Mouse (Mus musculus) cerebellum, adult 8-10 months (tissue): ENCODE results near the gene Tmco3.
"Not testable (repeated sequence)": the region's sequence is repeated elsewhere in the genome, so short reads cannot be mapped to it uniquely, and the experiment has no call there.

Source experiments
- DNase-seq: peaks from one replicate; pipeline ENCODE4 v3.0.0; 2022

The Tmco3 gene

DNA sequence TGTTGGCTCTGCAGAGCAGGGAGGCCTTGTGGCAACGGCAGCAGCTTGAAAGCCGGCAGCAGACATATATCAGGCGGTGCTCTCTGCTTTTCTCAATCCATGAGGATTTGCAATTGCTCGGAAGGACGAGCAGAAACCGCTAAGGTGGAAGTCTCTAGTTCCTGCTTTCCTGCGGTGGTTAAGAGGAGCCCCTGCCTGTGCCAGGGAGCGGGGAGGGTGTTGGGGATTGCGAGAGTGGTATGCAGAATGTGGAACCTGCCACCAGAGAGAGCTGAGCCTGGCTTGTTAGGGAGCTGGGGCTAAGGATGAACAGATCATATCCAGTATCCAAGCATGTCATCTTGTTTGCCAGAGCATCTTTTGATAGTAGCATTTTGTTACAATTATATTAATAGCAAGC lies 18.9 kb downstream of the Tmco3 start:
- no peak for DNase-seq

DNA sequence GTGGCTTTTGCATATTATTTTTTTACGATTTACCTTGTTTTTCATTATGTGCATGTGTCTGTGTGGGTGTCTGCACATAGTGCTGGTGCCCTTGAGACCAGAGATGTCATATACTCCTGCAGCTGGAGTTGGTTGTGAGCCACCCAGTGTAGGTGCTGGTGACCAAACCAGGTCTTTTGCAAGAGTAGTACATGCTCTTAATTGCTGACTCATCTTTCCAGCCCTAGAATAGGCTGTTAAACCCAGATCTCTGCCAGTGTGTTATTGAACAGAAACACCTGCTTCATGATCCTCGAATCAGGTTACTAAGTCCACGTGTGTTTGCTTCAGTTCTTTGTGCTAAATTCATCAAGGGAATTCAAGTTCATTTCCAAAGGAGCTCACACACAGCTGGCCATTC lies 26.9 kb downstream of the Tmco3 start:
- no peak for DNase-seq

DNA sequence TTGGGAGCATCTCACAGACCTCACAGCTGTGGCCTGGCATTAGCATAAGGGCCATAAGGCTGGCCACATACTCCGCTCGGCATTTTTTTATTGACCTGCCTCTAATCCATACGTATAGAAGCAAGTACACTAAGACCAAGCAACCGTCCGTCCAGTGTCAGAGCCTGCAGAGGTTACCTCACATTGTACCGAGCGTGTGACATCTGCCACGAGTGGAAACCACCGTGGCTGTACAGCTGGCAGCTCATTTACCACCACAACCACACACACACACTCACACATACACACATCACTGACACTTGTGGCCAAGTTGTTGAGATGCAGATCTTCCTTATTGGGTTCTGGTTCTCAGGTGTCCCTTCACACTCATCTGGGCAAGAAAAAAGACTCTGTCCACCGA lies 28.7 kb downstream of the Tmco3 start:
- no peak for DNase-seq

DNA sequence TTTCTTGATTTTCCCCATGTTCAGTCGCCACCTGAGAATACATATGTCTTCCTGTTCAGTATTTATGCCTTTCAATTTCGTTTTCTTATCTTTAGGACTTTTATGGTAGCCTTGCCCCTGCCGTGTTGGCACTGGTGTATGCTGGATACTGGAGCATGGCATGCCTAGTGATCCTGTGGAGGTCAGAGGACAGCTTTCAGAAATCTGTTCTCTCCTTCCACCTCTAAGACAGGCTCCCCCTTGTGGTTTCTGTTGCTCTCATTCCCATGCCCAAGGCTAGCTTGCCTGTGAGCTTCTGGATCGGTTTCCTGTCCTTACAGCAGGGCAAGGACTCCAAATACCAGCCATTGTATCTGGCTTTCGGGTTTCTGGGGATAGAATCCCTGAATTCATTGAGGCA lies 38.6 kb downstream of the Tmco3 start:
- no peak for DNase-seq

DNA sequence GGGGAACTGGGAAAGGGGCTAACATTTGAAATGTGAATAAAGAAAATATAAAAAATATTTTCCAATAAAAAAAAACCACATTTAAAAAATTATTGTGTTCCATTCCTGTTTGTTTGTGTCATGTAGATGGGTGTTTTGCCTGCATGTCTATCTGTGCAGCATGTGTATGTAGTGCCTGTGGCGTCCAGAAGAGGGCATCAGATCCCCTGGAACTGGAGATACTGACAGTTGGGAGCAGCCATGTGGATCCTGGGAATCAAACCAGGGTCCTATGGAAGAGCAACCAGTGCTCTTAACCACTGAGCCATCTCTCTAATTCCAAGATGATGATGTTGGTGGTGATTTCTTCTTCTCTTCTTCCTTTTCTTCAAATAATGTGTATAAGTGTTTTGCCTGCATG lies 46.7 kb downstream of the Tmco3 start:
- DNase-seq, result no peak

DNA sequence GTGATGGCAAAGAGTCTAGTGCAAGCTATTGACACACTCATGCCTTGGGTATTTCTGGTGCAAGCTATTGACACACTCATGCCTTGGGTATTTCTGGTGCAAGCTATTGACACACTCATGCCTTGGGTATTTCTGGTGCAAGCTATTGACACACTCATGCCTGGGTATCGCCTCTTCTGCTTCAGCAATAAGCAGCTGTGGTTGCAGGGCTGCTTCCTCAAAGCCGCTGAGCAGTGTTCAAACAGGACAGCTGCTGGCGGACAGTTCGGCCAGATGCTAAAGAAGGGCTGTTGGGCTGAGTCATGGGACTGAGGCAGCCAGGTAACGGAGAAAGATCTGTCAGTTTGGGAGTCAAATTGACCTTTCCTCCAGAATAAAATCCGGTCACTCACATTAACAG lies 49.3 kb downstream of the Tmco3 start:
- not testable (repeated sequence) for DNase-seq

DNA sequence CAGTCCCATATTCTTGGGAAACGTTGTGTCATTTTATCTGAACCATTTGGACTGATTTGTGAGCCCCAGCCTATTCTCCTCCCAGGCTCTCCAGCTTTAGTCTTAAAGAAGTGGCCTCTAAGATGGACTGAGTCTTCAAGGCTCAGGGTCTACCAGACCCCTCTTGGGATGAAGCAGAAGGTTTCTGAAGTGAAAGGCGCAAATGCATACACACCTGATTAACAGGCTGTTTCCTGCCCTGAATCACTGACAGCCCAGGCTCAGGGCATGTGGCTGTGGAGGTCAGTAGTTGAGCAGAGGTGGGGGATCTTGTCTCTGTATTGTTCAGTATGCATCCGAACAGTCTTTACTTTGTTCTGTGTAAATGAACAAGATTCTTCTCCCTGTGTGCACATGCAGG lies 49.7 kb downstream of the Tmco3 start:
- DNase-seq, result no peak

DNA sequence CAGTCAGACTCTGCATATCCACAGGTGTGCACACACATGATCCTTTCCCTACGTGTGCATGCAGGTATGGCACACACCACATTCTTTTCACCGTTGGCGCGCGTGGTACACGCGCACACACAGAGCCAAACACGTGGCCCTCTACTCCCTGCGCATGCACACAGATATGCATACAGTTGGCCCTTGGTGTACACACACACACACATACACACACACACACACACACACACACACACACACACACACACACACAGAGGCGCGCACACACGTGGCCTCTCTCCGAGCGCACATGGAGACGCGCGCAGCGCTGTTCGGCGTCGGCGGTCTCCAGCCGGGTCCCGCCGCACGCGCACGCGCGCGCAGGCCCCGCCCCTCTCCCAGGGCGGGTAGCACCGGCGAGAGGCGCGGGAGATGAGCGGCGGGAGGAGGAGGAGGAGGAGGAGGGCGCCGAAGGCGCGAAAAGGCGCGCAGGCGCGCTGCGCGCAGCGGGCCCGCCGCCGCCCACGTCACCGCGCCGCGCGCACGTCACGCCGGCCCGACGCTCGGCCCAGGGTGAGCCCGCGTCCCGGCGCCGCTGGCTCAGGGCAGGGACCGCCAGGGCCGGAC lies 50.4 kb downstream of the Tmco3 start, which contains the start of gene Tfdp1:
Gene Tfdp1 (plus strand): TSS at position 497 of the 606 bp plus-strand sequence.
- peak; percentile 79 for DNase-seq

DNA sequence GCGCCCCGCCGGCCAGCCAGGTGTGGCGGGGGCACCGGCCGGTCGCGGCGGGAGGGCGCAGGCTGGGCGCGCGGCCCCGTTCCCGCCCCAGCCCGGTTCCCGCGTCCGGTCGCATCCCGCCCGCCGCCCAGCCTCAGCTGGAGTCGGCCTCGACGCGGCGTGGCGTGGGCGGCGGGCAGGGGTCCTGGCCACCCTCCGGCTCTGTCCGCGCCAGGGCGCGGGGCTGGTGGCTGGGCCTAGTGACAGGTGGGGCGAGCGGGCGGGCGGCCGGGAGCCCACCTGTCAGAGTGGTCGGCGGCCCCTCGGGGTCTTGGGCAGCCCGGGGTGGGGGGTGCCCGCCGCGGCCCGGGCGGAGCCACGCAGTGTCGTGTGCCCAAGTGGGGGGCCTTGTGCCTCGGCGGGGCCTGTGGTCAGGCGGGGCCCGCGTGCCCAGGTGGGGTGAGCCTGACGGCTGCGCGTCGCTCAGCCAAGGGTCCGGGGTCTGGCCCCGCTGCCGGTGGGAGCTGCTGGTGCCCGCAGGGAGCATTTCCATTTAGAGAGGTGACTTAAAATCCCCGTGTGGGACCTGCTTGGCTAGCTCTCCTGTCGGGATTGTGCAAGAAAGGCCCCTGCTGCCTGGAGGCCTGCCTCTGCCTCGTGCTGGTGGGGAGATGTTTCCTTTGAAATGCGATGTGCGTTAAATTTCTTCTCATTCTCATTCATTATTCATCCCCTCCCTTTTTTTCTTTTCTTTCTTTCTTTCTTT lies 51.1 kb downstream of the Tmco3 start:
- peak; percentile 36 for DNase-seq

DNA sequence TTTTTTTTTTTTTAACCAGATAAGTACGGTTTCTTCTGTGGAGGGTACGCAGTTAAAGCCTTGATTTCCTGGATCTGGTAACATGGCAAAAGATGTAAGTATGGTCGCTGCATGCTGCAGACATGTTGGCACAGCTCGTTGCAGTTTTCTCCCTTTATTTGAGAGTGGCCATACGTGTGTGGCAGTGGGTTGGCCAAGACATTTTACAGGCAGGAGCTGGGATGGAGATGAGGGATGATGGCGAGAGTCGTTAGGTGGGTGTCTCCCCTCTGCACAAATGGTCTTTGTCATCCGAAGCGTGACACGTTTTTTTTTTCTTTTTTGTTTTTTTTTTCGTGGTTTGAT lies 51.6 kb downstream of the Tmco3 start:
- DNase-seq, result no peak

DNA sequence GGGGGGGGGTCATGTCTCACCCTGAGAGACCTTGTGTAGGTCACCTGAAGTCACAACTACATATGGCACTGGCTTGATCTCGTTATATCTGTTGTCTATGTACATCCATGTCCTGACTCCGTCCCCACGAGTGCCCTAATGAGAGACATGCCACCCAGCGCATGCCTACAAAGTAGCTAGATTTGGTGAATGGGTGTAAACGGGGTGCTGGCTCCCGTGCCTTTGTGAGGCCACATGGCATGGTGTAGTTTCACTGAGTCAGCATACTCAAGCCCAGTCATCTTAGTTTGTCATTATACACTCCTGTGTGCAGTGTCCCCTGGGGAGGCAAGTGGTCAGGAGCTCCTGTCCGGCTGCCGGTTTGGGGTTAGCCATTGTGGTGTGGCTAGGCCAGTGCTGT lies 52.7 kb downstream of the Tmco3 start:
- no peak for DNase-seq

DNA sequence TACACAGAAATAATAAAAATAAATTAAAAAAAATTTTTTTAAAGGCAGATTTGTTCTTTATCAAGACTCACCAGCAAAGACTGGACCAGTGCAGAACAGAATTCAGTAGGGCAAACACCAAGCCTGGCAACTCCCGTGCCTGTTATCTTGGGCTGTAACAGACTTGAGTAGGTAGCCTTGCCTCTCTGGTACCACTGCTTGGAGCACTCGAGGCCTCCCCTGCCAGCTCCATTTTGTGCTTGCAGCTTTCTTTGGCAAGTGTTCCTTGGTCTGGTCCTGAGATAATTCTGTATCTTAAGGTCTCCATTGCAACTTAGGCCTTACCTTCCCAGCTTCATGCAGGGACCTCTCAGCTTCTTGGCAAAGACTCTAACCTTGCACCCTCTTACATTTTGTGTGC lies 54.4 kb downstream of the Tmco3 start:
- DNase-seq, result no peak

DNA sequence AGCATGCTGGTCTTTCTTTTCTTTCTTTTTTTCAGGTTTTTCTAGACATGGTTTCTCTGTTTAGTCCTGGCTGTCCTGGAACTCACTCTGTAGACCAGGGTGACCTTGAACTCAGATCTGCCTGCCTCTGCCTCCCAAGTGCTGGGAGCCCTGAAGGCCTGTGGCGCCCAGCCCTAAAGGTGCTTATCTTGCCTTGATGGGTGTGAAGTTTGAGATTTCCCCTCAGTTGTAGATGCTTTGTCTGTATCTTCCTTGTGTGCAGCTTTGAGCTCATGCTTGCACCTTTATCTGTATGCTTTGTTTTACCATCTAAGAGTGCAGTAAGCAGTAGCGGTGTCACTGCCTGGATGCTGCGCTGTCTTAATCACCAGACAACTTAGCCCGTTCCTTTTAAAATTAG lies 55.1 kb downstream of the Tmco3 start:
- DNase-seq, result no peak

DNA sequence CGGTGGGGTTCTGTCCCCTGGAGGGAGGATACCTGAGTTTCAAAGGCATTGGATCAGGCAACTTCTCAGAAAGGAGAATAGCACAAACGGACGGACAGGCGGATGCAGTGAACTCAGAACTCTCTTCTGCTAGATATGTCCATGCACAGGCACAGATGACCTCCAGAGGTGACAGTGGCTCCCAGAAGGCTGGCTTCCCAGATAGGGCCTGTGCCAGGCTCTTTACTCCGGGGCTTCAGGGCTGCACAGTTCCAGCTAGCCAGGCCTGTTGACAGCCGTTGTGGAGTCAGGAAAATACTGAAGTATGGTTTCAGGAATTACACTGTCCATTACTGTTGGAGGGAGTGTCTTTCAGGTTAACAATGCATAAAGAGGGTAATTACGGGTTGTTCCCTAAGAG lies 62.1 kb downstream of the Tmco3 start:
- no peak for DNase-seq

DNA sequence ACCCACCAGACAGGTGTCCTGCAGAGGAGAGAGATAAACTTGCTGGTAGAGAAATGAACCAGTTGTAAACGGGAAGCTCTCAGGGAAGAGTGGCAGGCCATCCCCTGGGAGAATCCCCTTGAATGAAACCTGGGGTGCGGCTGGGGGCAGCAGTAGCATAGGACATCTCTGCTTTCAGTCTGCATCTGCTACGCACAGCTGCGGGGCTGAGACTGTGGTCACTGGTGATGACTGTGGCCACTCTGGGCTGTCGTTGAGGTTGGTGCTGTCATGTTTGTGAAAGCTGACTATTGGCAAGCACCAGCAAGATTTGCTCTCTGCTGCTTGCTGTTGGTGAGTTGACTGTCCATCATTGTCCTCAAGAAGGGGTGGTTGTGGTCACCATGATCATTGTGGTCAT lies 63.6 kb downstream of the Tmco3 start:
- no peak for DNase-seq

DNA sequence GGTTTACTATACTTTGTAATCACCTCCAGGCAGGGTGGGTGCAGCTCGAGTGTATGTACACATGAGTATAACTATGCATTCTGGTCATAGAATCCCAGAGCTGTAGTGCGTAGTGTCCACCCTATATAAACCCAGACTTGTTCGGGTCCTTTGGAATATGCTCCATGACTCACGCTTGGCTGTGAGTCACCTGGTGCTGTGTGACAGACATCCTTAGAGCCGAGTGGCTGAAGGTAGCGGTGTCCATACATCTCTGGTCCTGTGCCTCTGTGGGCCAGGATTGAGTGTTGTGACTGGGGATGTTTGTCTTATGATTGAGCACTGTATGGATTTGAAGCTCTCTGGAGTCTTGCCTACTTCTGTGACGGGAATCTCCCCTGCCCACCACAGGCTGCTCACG lies 64.6 kb downstream of the Tmco3 start:
- DNase-seq, result no peak

DNA sequence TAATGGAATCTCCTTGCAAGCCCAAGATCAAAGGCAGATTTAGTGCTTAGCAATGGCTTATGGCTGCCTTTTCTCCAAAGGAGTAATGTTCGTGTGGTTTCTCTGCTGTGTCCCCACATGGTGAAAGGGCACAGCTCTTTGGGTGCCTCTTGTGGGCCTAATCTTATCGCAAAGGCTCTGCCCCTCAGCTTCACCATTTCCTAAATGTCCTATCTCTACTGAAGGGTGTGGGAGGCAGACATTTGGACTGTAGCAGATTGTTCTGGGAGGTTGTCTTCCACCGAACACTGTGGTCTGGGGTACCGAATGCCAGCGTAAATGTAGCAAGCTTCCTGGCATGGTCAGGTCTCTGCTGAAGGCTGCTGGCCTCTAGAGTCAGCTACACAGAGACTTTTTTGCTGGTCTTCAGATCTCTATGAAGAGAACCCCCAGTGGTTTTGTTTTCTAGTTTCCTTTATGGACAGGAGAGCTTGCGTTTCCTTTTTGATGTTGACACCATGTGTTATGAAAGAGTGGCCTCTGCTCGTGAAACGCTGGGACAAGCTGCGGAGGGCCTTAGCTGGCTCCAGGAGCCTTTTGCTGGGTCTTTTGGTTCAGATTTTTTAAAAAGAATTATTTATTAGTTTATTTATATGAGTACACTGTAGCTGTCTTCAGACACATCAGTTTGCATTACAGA lies 65.3 kb downstream of the Tmco3 start:
- no peak for DNase-seq

DNA sequence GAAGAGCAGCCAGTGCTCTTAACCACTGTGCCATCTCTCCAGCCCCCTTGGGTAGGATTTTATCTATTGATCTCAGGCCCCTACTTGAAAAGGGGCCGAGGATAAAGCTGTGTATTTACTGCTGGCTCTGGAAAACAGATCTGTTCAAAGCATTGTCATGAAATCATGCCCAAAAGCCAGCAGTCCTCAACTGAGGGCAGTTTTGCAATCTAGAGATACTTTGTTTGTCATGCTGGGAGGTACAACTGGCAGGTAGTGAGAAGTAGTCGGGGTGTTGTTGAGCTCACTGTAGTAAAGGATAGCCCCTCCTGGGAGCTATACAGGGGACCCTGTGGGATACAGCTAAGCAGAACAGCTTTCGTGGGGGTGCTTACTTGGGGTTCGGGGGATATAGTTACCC lies 65.9 kb downstream of the Tmco3 start:
- no peak for DNase-seq

DNA sequence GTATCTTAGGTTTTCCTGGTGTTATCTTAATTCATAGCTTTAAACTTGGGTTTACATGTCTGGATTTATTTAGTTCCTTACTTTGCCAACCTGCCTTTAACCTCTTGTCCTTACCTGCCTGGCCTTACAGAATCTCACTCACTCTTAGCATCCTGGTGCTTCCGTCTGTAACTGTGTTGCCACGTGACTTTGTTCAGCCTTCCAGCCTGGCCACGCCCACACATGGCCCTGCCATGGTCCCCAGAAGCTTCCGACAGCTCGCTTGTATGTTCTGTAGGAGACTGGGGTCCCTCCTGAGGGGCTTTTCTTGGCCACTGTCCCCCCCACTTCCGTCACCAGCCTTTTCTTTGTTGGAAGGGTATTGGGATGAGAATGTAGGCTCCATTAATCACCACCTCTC lies 68.2 kb downstream of the Tmco3 start:
- no peak for DNase-seq

DNA sequence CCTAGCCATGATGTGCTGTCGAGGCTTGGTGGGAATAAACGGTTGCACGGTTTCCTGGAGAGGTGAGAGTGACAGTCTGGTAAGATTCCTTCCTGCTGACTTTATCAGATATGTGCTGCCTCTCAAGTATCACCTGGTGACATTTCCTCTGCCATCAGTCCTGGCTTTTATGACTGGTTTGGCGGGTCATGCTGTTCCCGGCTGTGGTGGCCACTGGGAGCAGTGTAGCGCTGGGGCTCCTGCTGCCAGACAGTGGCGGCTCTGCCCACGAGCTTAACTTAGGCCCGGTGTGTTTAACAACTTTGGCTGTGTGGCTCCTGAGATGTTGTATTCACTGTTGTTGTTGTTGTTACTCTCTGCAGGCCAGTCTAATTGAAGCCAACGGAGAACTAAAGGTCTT lies 68.7 kb downstream of the Tmco3 start:
- DNase-seq, result no peak

DNA sequence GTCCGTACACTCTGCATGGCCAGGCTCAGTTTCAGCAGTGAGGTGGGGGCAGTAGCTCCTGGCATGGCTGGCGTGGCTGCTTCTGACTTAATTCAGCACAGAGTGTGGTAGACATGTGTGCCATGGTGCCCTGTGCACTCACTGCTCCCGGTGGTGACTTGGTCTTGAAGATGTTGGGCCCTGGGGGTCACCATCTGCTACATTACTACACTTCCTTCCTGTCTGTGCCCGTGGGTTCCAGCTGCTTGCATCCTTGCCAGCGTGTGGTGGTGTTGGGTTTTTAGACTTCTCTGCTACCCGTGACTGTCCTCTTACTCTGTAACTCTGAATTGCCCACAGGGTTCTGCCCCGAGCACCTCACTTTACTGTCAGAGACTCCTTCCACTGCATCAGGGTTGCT lies 72.2 kb downstream of the Tmco3 start:
- DNase-seq, result no peak

DNA sequence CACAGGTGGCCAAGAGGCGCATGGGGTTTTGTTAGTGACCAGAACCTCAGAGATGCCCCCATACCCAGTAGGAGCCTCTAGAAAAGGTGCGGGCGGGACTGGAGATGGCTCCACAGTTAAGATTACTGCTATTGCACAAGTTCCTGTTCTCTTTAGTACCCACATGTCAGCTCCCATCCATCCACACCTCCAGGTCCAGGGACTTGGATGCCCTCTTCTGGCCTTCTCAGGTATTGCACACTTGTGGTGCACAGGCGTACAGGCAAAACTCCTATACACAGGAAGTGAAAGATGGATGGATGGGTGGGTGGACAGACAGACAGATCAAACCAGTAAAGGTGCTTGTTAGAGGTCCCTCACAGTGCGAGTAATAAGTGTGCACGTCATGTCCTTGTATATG lies 73.9 kb downstream of the Tmco3 start:
- no peak for DNase-seq
